Mouse (Mus musculus): ENCODE measurements at regions not wholly inside any gene's neighbourhood (a gene's known extent, or its start where the extent isn't known, plus 50 kb on each side); places are given as distances from the start of the nearest gene placed in this dataset.

- Histone ChIP-seq H3K4me3 (replicated peaks) (no peak overlapping the region), H3K4me2 (no peak overlapping the region), H3K9me3 (no peaks in the 10 kb centered on the region), H3K36me3 (no peaks in the 10 kb centered on the region), H3K27ac (no peak overlapping the region), H3K27me3 (replicated peaks) (no peaks in the 10 kb centered on the region), H3K4me1 (no peaks in the 10 kb centered on the region), H3K9ac (no peak overlapping the region)
- WGBS, result 44% methylated on average over 3 of the region's 3 CpGs
- no peak for ATAC-seq (ENCODE audit: insufficient read depth, low FRiP score, low read depth)
Measured at GRCm38 (mm10) chr4:64200151-64200807, 153.5 kb upstream of the Tnc start.

DNA sequence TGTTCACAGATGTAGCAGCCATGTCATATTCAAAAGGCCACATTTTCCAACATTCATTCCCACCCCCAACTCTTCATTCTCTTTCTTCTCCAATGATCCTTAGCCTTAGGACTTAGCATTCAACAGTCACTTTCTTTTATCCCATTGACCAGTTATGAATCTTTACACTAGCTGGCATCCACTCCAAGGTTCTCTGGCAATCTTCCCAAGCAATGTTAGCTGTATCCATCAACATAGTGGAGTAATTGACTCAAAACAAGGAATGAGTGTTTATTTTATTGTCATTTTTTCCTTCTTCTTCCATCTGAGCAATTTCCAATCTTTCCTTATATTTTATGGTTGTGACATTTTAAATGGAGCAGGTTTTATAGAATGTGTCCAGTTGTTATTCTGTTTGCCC, 138.2 kb upstream of the Tnc start:
- no peaks in the 10 kb centered on the region for H3K4me1 ChIP-seq
- no peak overlapping the region for H3K27ac ChIP-seq
- no peaks in the 10 kb centered on the region for H3K27me3 ChIP-seq (replicated peaks)
- no peaks in the 10 kb centered on the region for H3K36me3 ChIP-seq
- H3K4me2 ChIP-seq, result no peak overlapping the region
- H3K9me3 ChIP-seq, result no peaks in the 10 kb centered on the region
- no peak overlapping the region for H3K4me3 ChIP-seq (replicated peaks)
- no peak for ATAC-seq (ENCODE audit: insufficient read depth, low FRiP score, low read depth)
- no peak overlapping the region for H3K9ac ChIP-seq

GRCm38 (mm10) chr4:64175938-64176337, 129.1 kb upstream of the Tnc start:
- Histone ChIP-seq H3K27ac (no peak overlapping the region), H3K4me3 (replicated peaks) (no peak overlapping the region), H3K4me2 (no peak overlapping the region), H3K9me3 (no peaks in the 10 kb centered on the region), H3K36me3 (no peaks in the 10 kb centered on the region), H3K4me1 (no peaks in the 10 kb centered on the region), H3K9ac (no peak overlapping the region), H3K27me3 (replicated peaks) (no peaks in the 10 kb centered on the region)
- no peak for ATAC-seq (ENCODE audit: insufficient read depth, low FRiP score, low read depth)
- 29% methylated on average over 3 of the region's 3 CpGs for WGBS

DNA sequence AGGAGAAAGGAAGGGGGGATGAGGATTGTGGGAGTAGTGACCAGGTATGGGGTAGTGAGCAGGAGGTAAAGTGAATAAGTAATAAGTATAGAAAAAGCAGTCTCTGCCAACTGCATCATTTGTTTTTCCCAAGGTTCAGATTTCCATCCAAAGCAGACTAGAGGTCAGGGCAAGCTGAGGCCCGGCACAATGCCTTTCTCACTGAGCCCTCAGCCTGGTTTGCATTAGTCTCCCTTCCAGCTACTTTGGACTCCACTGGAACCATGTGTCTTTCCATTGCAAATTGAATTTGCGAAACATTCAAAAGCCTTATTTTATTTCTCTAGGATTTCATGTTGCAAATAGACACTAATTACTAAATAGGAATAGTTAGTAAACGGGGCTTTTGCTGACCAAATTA, 124.7 kb upstream of the Tnc start:
- WGBS, result 80% methylated on average over 3 of the region's 3 CpGs
- H3K4me1 ChIP-seq, result no peaks in the 10 kb centered on the region
- no peaks in the 10 kb centered on the region for H3K9me3 ChIP-seq
- no peak for ATAC-seq (ENCODE audit: insufficient read depth, low FRiP score, low read depth)
- H3K4me3 ChIP-seq (replicated peaks), result no peak overlapping the region
- H3K27me3 ChIP-seq (replicated peaks), result no peaks in the 10 kb centered on the region
- no peak overlapping the region for H3K4me2 ChIP-seq
- H3K36me3 ChIP-seq, result no peaks in the 10 kb centered on the region
- no peak overlapping the region for H3K9ac ChIP-seq
- H3K27ac ChIP-seq, result no peak overlapping the region

DNA sequence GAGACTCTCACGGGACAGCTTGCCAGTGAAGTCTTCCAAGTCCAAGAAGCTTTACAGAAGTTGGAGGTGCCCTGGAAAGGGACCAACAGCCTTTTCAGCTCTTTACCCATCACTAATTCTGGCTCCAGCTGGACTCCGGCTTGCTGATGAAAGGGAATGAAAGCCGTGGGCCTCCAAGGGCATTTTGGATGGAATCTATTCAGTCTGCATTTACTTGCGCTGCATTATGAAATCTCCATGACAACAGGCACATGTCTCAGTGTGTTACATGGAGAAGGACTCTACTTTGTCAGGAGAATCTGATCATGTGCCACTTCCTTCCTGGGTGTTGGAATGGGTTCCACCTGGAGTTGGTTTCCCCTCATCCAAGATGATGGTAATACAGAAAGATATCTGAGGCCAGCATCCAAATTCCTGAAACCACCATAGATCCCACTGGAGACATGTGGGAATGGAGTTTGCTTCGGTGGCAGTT, 102.2 kb upstream of the Tnc start:
- H3K27ac ChIP-seq, result no peak overlapping the region
- no peak overlapping the region for H3K9ac ChIP-seq
- no peak for ATAC-seq (ENCODE audit: insufficient read depth, low FRiP score, low read depth)
- H3K4me2 ChIP-seq, result no peak overlapping the region
- H3K27me3 ChIP-seq (replicated peaks), result no peaks in the 10 kb centered on the region
- H3K4me1 ChIP-seq, result no peaks in the 10 kb centered on the region
- H3K36me3 ChIP-seq, result no peaks in the 10 kb centered on the region
- H3K9me3 ChIP-seq, result no peaks in the 10 kb centered on the region
- 65% methylated on average over 5 of the region's 5 CpGs for WGBS
- no peak overlapping the region for H3K4me3 ChIP-seq (replicated peaks)

DNA sequence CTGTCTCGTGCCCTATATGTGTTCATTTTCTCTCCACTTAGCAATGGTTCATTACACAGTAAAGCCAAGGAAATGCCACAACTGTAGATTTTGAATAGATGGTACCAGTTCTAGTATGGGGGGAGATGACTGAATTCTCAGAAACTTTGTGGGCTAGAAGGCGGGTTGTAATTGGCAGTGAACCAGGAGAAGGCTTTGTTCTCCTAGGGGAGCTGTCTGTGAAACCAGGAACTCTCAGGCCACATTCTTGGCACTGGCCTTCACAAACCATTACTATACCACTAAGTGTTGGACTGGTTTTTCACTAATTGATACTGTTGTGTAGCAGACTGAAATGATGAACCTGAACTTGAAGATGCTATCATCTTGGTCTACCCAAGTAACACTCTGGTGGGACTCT, 99.1 kb upstream of the Tnc start:
- Histone ChIP-seq H3K36me3 (no peaks in the 10 kb centered on the region), H3K4me2 (no peak overlapping the region), H3K27ac (no peak overlapping the region), H3K4me1 (no peaks in the 10 kb centered on the region), H3K9ac (no peak overlapping the region), H3K27me3 (replicated peaks) (no peaks in the 10 kb centered on the region), H3K4me3 (replicated peaks) (no peak overlapping the region), H3K9me3 (no peaks in the 10 kb centered on the region)
- WGBS, result 86% methylated on average over 2 of the region's 2 CpGs
- ATAC-seq (ENCODE audit: insufficient read depth, low FRiP score, low read depth), result no peak

- Histone ChIP-seq H3K4me2 (no peak overlapping the region), H3K27me3 (replicated peaks) (no peaks in the 10 kb centered on the region), H3K27ac (no peak overlapping the region), H3K9ac (no peak overlapping the region), H3K4me3 (replicated peaks) (no peak overlapping the region), H3K9me3 (no peaks in the 10 kb centered on the region), H3K36me3 (no peaks in the 10 kb centered on the region), H3K4me1 (no peaks in the 10 kb centered on the region)
- WGBS, result 54% methylated on average over 2 of the region's 2 CpGs
- ATAC-seq (ENCODE audit: insufficient read depth, low FRiP score, low read depth), result no peak
Measured at GRCm38 (mm10) chr4:64142963-64143362, 96.1 kb upstream of the Tnc start.

DNA sequence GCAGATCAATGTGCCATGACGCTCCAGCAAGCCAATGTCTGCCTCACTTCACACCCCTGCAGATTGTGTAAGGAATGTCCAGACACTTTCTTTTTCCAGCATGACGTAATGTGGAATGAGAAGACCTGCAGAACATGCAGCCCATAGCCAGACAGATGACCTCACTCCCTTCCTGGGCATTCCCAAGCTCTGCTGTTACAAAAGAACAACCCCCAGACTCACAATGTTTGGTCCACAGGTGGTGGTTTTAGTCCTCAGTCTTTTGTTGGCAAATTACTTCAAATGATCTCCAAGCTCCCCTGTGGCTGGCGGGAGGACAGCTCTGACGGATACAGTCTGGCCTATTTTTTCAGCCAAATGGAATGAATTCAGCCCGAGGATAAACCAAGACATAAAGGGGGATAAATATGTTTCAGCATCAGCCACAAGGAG, 95.6 kb upstream of the Tnc start:
- H3K4me3 ChIP-seq (replicated peaks), result no peak overlapping the region
- ATAC-seq (ENCODE audit: insufficient read depth, low FRiP score, low read depth), result peak; percentile 27; the same call in 1 of the 2 replicates
- no peaks in the 10 kb centered on the region for H3K36me3 ChIP-seq
- H3K27me3 ChIP-seq (replicated peaks), result no peaks in the 10 kb centered on the region
- no peak overlapping the region for H3K4me2 ChIP-seq
- no peaks in the 10 kb centered on the region for H3K9me3 ChIP-seq
- H3K9ac ChIP-seq, result no peak overlapping the region
- no peaks in the 10 kb centered on the region for H3K4me1 ChIP-seq
- WGBS, result 40% methylated on average over 5 of the region's 5 CpGs
- no peak overlapping the region for H3K27ac ChIP-seq

DNA sequence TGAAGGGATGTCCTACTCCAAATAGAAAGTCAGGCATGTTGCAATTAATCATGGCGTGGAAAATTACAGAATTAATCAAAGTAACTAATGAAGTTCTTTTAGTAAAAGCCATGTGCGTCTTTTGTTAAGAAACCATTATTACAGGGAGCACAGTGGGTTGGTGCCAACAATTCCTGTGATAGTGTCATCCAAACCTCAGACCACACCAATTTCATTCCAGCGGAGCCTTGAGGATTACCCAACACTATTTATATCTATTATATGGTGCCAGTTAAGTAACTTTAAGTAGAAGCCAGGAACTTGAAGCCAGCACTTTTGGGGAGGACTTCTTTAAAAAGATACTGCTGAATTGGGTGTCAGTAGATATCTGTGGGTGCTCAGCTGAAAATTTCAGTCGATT, 93.0 kb upstream of the Tnc start:
- Histone ChIP-seq H3K4me3 (replicated peaks) (no peak overlapping the region), H3K36me3 (no peaks in the 10 kb centered on the region), H3K27ac (no peak overlapping the region), H3K4me1 (no peaks in the 10 kb centered on the region), H3K9ac (no peak overlapping the region), H3K9me3 (no peaks in the 10 kb centered on the region), H3K27me3 (replicated peaks) (no peaks in the 10 kb centered on the region), H3K4me2 (no peak overlapping the region)
- no peak for ATAC-seq (ENCODE audit: insufficient read depth, low FRiP score, low read depth)
- 85% methylated on average over 4 of the region's 4 CpGs for WGBS

GRCm38 (mm10) chr4:64135036-64135435, 88.2 kb upstream of the Tnc start:
- Histone ChIP-seq H3K9ac (no peak overlapping the region), H3K27ac (no peak overlapping the region), H3K9me3 (no peaks in the 10 kb centered on the region), H3K4me2 (no peak overlapping the region), H3K4me1 (no peaks in the 10 kb centered on the region), H3K4me3 (replicated peaks) (no peak overlapping the region), H3K27me3 (replicated peaks) (no peaks in the 10 kb centered on the region), H3K36me3 (no peaks in the 10 kb centered on the region)
- ATAC-seq (ENCODE audit: insufficient read depth, low FRiP score, low read depth), result no peak
- 68% methylated on average over 3 of the region's 3 CpGs for WGBS

DNA sequence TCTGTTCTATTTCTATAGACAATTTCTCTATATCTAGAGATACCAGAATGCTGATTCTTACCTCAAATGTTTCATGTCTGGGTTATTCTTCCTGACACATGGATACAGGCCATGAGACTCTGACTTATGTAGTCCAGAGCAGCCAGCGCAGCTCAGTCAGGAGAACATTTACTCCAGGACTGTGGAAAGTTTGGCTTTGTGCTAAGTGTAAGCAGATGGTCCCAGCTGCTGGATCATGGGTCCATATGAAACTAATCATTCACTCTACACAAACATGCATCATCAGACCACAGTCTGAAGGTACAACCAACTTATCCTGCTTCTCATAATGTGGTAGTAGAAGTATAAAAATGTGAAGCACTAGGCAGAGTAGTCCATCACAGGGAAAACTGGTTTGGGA, 82.5 kb upstream of the Tnc start:
- Histone ChIP-seq H3K4me3 (replicated peaks) (no peak overlapping the region), H3K4me1 (no peaks in the 10 kb centered on the region), H3K27me3 (replicated peaks) (no peaks in the 10 kb centered on the region), H3K36me3 (no peaks in the 10 kb centered on the region), H3K9ac (no peak overlapping the region), H3K27ac (no peak overlapping the region), H3K9me3 (no peaks in the 10 kb centered on the region), H3K4me2 (no peak overlapping the region)
- 44% methylated on average over 1 of the region's 1 CpGs for WGBS
- peak; percentile 68; the same call in 1 of the 2 replicates for ATAC-seq (ENCODE audit: insufficient read depth, low FRiP score, low read depth)

DNA sequence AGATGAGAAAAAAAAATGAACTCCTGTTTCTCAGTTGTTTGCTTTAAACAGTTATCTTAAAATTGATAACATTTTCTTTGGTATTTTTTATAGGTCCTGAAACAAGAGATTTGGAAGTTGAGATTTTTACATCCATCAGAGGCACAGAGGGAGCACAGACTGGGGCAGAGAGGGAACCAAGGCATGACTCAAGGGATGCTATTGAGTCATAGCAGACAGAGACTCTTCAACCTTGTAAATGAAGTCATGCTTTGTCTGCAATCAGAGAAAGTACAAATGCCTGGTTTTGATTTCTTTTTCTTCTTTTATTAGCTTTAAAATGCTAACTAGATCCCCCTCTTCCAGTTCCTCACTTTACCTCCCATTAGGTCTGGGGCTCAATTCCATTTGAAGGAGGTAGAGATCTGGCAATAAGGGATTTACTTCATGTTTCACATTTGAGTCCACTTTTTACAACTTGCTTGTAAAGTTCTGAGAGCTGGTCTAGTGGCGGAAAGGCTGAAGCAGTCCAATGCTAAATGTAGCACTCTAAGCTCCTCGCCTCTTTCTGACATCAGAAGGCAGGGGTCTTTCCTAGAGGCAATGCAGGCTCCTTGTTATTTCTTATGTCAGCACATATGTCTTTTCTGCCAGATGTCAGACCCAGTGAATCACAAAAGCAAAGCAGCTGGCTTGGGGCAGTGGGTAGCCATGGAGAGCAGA, 77.7 kb upstream of the Tnc start:
- Histone ChIP-seq H3K27ac (no peak overlapping the region), H3K4me1 (no peaks in the 10 kb centered on the region), H3K9ac (no peak overlapping the region), H3K27me3 (replicated peaks) (no peaks in the 10 kb centered on the region), H3K9me3 (no peaks in the 10 kb centered on the region), H3K36me3 (no peaks in the 10 kb centered on the region), H3K4me3 (replicated peaks) (no peak overlapping the region), H3K4me2 (no peak overlapping the region)
- no peak for ATAC-seq (ENCODE audit: insufficient read depth, low FRiP score, low read depth)
- 71% methylated on average over 2 of the region's 2 CpGs for WGBS
